Mouse (Mus musculus): ENCODE measurements around the gene Sctr. TPM values are rescaled to one million over a fixed set of nuclear protein-coding genes. Genes with fewer than 3 reads are reported as not detected.

Sctr gene
- polyA plus RNA-seq, 1 experiment, result not detected

GRCm38 (mm10) chr1:120074931-120075330 lies 68.2 kb downstream of the Sctr start:
- H3K27ac ChIP-seq (ENCODE audit: control insufficient read depth, insufficient read depth, low read depth, low read length, poor library complexity), result 0 out of 2 replicates have a peak overlapping the region, but pooled peaks have one; percentile 22
- TF ChIP-seq CTCF (IDR thresholded peaks at IDR 0.05; ENCODE audit: control insufficient read depth, insufficient read depth, low read length), result no peak
- no peak for TF ChIP-seq POLR2A (IDR thresholded peaks at IDR 0.05; ENCODE audit: borderline replicate concordance, control insufficient read depth, low read depth, low read length)
- no peak overlapping the region for H3K4me3 ChIP-seq (replicated peaks; ENCODE audit: control insufficient read depth, low read depth, low read length)
- WGBS, result 72% methylated on average over 4 of the region's 4 CpGs
- H3K4me1 ChIP-seq (ENCODE audit: control insufficient read depth, insufficient read depth, low read length), result peaks cover 2% of the 10 kb centered on the region; the same call in 1 of the 2 replicates

GRCm38 (mm10) chr1:120075507-120075906 lies 68.8 kb downstream of the Sctr start:
- WGBS, result 17% methylated on average over 5 of the region's 5 CpGs
- TF ChIP-seq POLR2A (IDR thresholded peaks at IDR 0.05; ENCODE audit: borderline replicate concordance, control insufficient read depth, low read depth, low read length) (no peak), CTCF (IDR thresholded peaks at IDR 0.05; ENCODE audit: control insufficient read depth, insufficient read depth, low read length) (no peak)
- Histone ChIP-seq H3K4me1 (ENCODE audit: control insufficient read depth, insufficient read depth, low read length) (peaks cover 2% of the 10 kb centered on the region; the same call in 1 of the 2 replicates), H3K27ac (ENCODE audit: control insufficient read depth, insufficient read depth, low read depth, low read length, poor library complexity) (no peak overlapping the region), H3K4me3 (replicated peaks; ENCODE audit: control insufficient read depth, low read depth, low read length) (no peak overlapping the region)

- Histone ChIP-seq H3K27ac (ENCODE audit: control insufficient read depth, insufficient read depth, low read depth, low read length, poor library complexity) (no peak overlapping the region), H3K4me3 (replicated peaks; ENCODE audit: control insufficient read depth, low read depth, low read length) (no peak overlapping the region), H3K4me1 (ENCODE audit: control insufficient read depth, insufficient read depth, low read length) (peaks cover 2% of the 10 kb centered on the region; the same call in 1 of the 2 replicates)
- TF ChIP-seq POLR2A (IDR thresholded peaks at IDR 0.05; ENCODE audit: borderline replicate concordance, control insufficient read depth, low read depth, low read length) (no peak), CTCF (IDR thresholded peaks at IDR 0.05; ENCODE audit: control insufficient read depth, insufficient read depth, low read length) (no peak)
- WGBS, result 70% methylated on average over 9 of the region's 9 CpGs
Observed at GRCm38 (mm10) chr1:120077746-120078410, 71.2 kb downstream of the Sctr start.

- 79% methylated on average over 1 of the region's 1 CpGs for WGBS
- H3K4me1 ChIP-seq (ENCODE audit: control insufficient read depth, insufficient read depth, low read length), result no peaks in the 10 kb centered on the region
Observed at GRCm38 (mm10) chr1:120080632-120081031, 73.9 kb downstream of the Sctr start.

GRCm38 (mm10) chr1:120082957-120083585 lies 76.4 kb downstream of the Sctr start:
- TF ChIP-seq POLR2A (IDR thresholded peaks at IDR 0.05; ENCODE audit: borderline replicate concordance, control insufficient read depth, low read depth, low read length) (no peak), CTCF (IDR thresholded peaks at IDR 0.05; ENCODE audit: control insufficient read depth, insufficient read depth, low read length) (no peak)
- no peak overlapping the region for H3K4me3 ChIP-seq (replicated peaks; ENCODE audit: control insufficient read depth, low read depth, low read length)
- WGBS, result 52% methylated on average over 7 of the region's 7 CpGs
- H3K4me1 ChIP-seq (ENCODE audit: control insufficient read depth, insufficient read depth, low read length), result no peaks in the 10 kb centered on the region
- H3K27ac ChIP-seq (ENCODE audit: control insufficient read depth, insufficient read depth, low read depth, low read length, poor library complexity), result no peak overlapping the region

More at GRCm38 (mm10) chr1:120080632-120081031, 73.9 kb downstream of the Sctr start:
- TF ChIP-seq CTCF (IDR thresholded peaks at IDR 0.05; ENCODE audit: control insufficient read depth, insufficient read depth, low read length), result no peak
- TF ChIP-seq POLR2A (IDR thresholded peaks at IDR 0.05; ENCODE audit: borderline replicate concordance, control insufficient read depth, low read depth, low read length), result no peak
- H3K27ac ChIP-seq (ENCODE audit: control insufficient read depth, insufficient read depth, low read depth, low read length, poor library complexity), result no peak overlapping the region
- H3K4me3 ChIP-seq (replicated peaks; ENCODE audit: control insufficient read depth, low read depth, low read length), result no peak overlapping the region

- TF ChIP-seq POLR2A (IDR thresholded peaks at IDR 0.05; ENCODE audit: borderline replicate concordance, control insufficient read depth, low read depth, low read length) (no peak), CTCF (IDR thresholded peaks at IDR 0.05; ENCODE audit: control insufficient read depth, insufficient read depth, low read length) (no peak)
- 75% methylated on average over 5 of the region's 5 CpGs for WGBS
- Histone ChIP-seq H3K4me1 (ENCODE audit: control insufficient read depth, insufficient read depth, low read length) (no peaks in the 10 kb centered on the region), H3K27ac (ENCODE audit: control insufficient read depth, insufficient read depth, low read depth, low read length, poor library complexity) (no peak overlapping the region), H3K4me3 (replicated peaks; ENCODE audit: control insufficient read depth, low read depth, low read length) (no peak overlapping the region)
Observed at GRCm38 (mm10) chr1:120083921-120084517, 77.3 kb downstream of the Sctr start.

GRCm38 (mm10) chr1:120085696-120086095 lies 79.0 kb downstream of the Sctr start:
- Histone ChIP-seq H3K4me1 (ENCODE audit: control insufficient read depth, insufficient read depth, low read length) (no peaks in the 10 kb centered on the region; the same call in 1 of the 2 replicates), H3K27ac (ENCODE audit: control insufficient read depth, insufficient read depth, low read depth, low read length, poor library complexity) (no peak overlapping the region), H3K4me3 (replicated peaks; ENCODE audit: control insufficient read depth, low read depth, low read length) (no peak overlapping the region)
- no peak for TF ChIP-seq POLR2A (IDR thresholded peaks at IDR 0.05; ENCODE audit: borderline replicate concordance, control insufficient read depth, low read depth, low read length)
- TF ChIP-seq CTCF (IDR thresholded peaks at IDR 0.05; ENCODE audit: control insufficient read depth, insufficient read depth, low read length), result no peak
- 75% methylated on average over 3 of the region's 3 CpGs for WGBS

- no peaks in the 10 kb centered on the region; the same call in 1 of the 2 replicates for H3K4me1 ChIP-seq (ENCODE audit: control insufficient read depth, insufficient read depth, low read length)
- H3K4me3 ChIP-seq (replicated peaks; ENCODE audit: control insufficient read depth, low read depth, low read length), result no peak overlapping the region
- 78% methylated on average over 13 of the region's 13 CpGs for WGBS
- TF ChIP-seq POLR2A (IDR thresholded peaks at IDR 0.05; ENCODE audit: borderline replicate concordance, control insufficient read depth, low read depth, low read length), result no peak
- TF ChIP-seq CTCF (IDR thresholded peaks at IDR 0.05; ENCODE audit: control insufficient read depth, insufficient read depth, low read length), result no peak
- H3K27ac ChIP-seq (ENCODE audit: control insufficient read depth, insufficient read depth, low read depth, low read length, poor library complexity), result no peak overlapping the region
Observed at GRCm38 (mm10) chr1:120086644-120087043, 80.0 kb downstream of the Sctr start.
